Mouse (Mus musculus) adipocyte (in vitro differentiated cells): ENCODE data around the gene Fli1.
A peak's percentile ranks its signal among the peaks of the same experiment; 100 is the strongest.

ENCODE experiments used
- DNase-seq: peaks from one replicate; pipeline ENCODE4 v3.0.0-alpha.2; 2016; ENCODE audit warnings: low spot score

Fli1 gene

GRCm38 (mm10) chr9:32408730-32409059, 134.0 kb downstream of the Fli1 start:
- no peak for DNase-seq

DNA sequence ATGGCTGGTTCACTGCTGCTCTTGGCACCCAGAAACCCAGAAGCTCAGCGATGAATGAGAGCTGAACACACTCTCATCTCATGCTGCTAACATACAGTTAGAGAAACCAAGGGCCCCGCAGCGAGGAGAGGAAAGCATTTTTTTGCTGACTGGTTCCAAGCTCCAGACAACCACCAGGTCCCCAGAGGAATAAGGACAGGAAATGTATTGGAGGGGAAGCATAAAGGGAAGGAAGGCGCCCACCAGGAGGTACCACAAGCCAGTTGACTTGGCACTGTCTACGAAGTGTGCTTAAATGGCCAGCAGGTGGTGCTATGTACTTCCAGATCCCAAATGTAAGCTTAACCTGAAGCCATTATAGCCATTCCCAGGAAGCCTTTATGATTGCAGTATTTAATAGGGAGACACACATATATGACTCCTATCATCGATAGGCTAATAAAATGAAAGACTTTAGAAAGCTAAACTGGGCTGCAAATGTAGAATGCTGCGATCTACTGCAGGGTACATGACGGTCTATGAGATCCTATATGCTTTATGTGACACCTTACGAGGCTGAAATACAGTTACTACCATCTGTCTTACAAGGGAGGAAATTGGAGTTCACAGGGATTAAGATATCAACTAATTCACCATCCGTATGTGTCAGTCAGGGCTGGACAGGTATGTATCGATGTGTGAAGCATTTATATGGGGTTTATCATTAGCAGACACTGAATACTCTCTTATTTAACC, 137.3 kb downstream of the Fli1 start:
- DNase-seq: peak; percentile 65

DNA sequence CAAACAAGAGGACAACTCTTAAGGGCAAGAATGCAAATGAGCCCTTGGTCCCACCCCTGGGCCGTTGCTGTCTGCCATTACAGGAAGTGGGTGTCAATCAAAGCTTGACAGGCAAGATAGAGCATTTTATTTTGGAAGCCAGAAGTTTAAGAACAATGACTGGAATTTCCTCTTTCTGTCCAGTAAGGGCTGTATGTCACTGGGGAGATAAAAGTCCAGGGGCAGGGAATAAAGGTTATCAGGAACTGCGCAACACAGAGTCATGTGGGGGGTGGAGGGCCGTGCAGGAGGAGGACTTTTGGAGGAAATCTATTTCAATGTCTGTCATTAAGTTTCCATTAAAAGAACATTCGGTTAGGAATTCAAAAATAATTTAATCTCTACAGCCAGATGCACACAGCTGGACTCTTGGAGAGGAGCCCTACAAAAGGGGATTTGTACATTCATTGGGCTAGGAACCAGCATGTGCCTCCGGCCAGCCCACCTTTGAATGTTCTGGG, 141.9 kb downstream of the Fli1 start:
- no peak for DNase-seq

DNA sequence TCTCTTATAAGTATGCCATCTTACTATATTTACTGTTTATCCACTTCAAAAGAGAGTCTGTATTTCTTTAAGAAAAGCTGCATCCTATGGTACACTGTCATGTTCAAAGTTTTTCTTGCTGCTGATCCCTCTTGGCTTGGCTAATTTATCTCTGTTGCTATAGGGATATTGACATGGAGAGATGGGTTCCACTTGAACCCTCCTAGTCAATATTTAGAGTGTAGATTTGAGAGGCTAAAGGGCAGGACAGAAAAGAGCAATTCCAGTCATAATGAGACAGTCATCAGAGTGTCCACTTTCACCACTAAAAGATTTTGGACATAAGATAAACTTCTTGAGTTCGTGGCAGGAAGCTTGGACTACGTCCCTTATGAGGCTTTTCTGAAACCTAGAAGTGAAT, 142.4 kb downstream of the Fli1 start:
- DNase-seq: no peak

DNA sequence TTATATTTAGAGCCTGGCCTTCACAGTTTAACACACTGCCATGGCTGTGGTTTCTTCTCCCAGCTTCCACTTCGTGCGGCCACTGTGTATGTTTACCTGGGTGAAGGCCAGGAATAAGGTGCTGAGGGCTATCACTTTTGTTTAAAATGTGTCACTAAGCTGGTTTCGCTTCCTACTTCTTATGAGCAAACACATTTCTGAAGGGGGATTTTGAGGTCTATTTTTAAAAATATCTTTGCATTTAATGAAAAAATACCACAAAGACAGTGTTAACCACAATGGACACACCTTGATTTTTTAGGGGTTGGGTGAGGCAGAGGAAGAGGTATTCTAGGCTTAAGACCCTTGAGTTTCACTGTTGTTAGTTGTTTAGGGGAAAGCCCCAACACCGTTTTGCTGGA, 147.9 kb downstream of the Fli1 start:
- no peak for DNase-seq

DNA sequence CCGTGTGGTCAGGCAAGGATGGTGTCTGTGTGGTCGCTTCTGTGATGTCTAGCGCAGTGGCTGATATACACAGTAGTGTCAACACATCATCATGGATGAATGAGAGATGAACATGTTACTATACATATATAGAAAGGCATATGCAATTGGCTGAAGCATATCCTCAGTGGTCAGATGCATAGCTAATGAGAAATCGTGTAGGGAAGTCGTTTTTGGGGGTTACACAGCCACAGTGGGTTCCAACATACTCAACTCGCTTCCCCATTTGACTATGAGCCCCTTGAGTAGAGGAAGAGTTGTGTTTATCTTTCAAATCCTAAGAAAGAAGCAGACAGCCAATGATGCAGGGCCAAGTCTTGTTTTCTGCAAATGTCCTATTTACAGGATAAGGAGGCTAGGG, 149.9 kb downstream of the Fli1 start:
- no peak for DNase-seq

DNA sequence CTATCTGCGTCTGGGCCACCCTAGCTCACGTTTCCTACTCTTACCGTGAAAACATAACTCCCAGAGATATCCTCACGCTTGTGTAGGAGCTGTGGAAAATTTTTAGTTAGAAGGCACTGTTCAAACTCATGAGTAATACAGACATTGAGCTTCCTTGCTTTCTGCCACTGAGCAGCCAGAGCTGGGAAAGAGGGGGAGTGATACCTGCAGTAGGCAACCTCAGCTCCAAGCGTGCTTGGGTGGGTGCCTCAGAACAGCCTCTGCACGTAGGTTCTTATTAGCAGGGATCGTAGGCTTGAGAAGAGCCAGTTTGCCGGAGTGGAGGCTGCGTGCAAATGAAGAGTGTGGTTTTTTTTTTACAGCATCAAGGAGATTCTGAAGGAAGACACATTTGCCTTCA, 151.0 kb downstream of the Fli1 start:
- no peak for DNase-seq

DNA sequence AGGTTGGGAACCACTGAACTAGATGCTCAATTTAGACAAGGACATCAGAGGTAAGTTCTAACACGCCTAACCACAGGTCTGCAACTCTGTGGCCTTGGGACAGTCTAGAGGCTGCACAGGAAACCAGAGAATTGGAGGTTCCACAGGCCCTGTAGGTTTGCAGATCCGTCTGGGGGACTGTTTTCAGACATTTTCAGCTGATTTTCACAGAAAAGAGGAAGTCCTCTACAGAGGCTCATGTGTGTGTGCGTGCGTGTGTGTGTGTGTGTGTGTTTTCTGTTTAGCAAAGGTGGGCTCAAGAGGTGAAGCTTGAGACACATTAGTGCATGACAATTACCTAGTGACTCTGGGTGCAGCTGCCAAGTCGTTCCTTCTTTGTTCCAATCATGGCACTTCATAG, 151.6 kb downstream of the Fli1 start:
- no peak for DNase-seq

DNA sequence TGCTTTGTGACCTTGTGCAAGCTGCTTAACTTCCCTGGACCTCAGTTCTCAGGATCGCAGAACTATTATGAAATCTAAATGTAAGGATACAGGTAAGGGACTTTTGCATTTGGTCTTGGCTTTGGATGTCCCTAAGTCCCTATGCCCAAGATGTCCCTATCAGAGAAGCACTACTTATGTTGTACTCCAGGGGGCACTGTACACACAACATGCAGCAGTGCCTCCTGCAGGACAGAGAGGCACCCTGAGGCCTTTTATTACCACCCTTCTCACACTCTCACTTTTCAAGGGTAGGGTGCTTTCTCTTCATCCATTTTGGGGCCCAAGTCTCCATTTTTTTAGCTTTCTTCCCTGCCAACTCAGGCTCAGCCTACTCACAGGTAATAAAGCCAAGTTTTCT, 154.5 kb downstream of the Fli1 start:
- no peak for DNase-seq

DNA sequence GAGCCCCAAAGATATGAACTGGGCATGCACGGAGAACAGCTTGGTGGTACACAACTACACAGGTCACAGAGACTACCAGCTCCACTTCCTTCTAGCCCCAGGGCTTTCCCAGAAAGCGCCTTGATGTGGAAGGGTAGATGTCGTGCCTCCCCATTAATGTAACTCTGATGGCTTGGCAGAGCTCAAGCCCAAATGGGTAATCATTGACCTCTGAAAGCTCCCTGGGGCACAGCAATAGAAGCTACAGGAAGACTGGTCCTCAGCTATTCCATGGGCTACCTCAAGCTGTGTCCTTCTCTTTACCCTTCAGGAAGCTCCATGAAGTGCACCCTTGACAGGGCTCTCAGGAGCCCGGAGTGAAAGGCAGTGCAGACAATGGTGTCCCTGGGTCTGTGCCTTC, 157.8 kb downstream of the Fli1 start:
- no peak for DNase-seq

GRCm38 (mm10) chr9:32376863-32377590, 165.6 kb downstream of the Fli1 start:
- DNase-seq: no peak

DNA sequence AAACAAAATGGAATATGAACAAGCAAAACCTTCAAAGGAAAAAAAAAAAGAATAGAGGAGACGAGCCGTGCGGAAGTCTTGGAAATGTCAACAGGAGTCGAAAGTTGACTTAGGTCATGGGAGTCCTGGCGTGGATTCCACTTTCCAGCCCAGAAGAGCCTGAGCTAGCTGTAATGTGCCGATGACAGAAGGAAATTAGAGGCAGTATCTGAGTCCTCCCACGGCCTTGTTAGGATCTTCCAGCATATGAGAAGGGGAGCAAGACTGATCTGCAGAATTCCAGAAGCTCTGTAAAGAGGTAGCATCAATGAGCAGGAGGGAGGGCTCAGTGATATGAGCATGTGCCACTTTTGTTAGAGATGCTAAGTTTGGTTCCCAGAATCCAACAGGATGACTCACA, 166.6 kb downstream of the Fli1 start:
- DNase-seq: no peak

DNA sequence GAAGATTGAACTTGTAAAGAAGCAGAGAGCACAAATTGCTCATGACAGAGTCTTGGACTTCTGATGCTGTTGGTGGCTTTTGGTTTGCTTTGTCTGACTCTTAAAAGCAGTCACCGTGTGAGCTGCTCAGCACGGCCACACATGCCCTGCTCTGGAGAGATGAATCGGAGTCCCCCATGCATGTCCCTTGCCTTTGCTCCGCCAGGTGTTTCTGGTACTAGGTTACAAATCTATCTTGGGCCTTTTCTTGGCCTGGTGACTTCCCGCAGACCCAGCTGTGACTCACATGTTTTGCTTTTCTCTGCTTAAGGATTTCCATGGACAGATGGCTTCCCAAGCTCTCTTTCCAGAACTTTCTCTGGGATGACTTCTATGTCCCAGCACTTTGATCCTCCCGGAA, 169.0 kb downstream of the Fli1 start:
- DNase-seq: no peak
